28 mouse cellular contexts compared by ENCODE assay signal in the genomic region with DNA sequence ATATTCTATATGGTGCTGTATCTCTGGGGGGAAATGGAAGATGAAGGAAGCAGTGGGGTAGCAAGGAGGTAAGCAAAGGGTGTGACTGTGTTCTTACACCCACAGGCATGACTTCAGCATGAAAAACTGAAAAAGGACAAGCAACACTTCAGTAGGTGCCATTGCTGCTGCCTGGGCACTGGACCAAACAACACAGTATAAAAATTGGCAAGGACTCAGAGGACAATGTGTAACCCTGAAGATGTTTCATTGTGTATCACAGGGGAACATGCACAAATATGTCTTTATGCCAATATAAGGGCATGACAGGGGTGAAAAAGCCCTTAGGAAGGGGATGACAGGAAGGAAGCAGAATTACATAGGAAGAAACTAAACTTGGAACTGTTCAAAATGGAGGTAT.
DNase-seq lines count a peak whose midpoint lies in the region; ATAC-seq and TF ChIP-seq lines count a peak whose summit lies in the region.
"Had no signal": no experiment of that assay in that cellular context is flagged by ENCODE, and none has a peak within 500 bp of the region (broad histone marks: within the 10 kb centered on the region; RNA-seq: fewer than 3 reads in every experiment).

No protein-coding gene starts in this region.

- DNase-seq in heart, postnatal 0 days (ENCODE audit: low spot score): peak; percentile 23
- DNase-seq in heart, adult 9 months (ENCODE audit: low spot score in 2 of 2): no peak
- peak; percentile 59 for DNase-seq in liver, adult 2 months (ENCODE audit: extremely low read depth, low read depth, low spot score)
- DNase-seq in adipocyte (ENCODE audit: low spot score): peak; percentile 23
- DNase-seq: adrenal gland, adult 2 months; adrenal gland, postnatal 10 days; adrenal gland, postnatal 25 days; B cell, adult 2 months; cerebellum, adult 11 months; cerebellum, adult 18-20 months; cerebellum, adult 8-10 months; cerebellum, adult 9-11 months; cerebellum, postnatal 14 days; cerebellum, postnatal 36 days; embryo, embryonic 11 days had no signal

- H3K9me3 ChIP-seq in heart, postnatal 0 days (replicated peaks; ENCODE audit: control insufficient read depth, low read length): no peaks in the 10 kb centered on the region
- H3K9me3 ChIP-seq in liver, embryonic 12.5 days (replicated peaks): no peaks in the 10 kb centered on the region
- H3K9me3 ChIP-seq: embryonic facial prominence, embryonic 13.5 days; embryonic facial prominence, embryonic 15.5 days; forebrain, embryonic 10.5 days; forebrain, embryonic 12.5 days had no signal

- no peak for TF ChIP-seq EP300 in heart, postnatal 0 days (IDR thresholded peaks at IDR 0.05; ENCODE audit: low read depth)

- ATAC-seq in heart, postnatal 0 days (ENCODE audit: insufficient read depth, low read depth): no peak
- no peak for ATAC-seq in liver, embryonic 12.5 days
- ATAC-seq: activated CD4-positive, CD25-positive, alpha-beta regulatory T cell, adult 4 months; CD4-positive, CD25-positive, alpha-beta regulatory T cell, adult 4 months; forebrain, embryonic 14.5 days; forebrain, embryonic 16.5 days; Patski had no signal

- no peak overlapping the region for H3K9ac ChIP-seq in heart, postnatal 0 days (replicated peaks; ENCODE audit: low read depth, low read length)
- H3K9ac ChIP-seq in liver, adult 2 months (ENCODE audit: low read depth, low read length): no peak overlapping the region
- no peak overlapping the region for H3K9ac ChIP-seq in liver, embryonic 12.5 days
- H3K9ac ChIP-seq: embryonic facial prominence, embryonic 13.5 days; embryonic facial prominence, embryonic 15.5 days; forebrain, embryonic 12.5 days had no signal

- H3K27ac ChIP-seq in heart, postnatal 0 days (ENCODE audit: low read depth): no peak overlapping the region
- H3K27ac ChIP-seq in liver, adult 2 months (replicated peaks; ENCODE audit: insufficient read depth, low read depth, low read length): no peak overlapping the region
- no peak overlapping the region for H3K27ac ChIP-seq in liver, embryonic 12.5 days
- H3K27ac ChIP-seq: embryonic facial prominence, embryonic 13.5 days; embryonic facial prominence, embryonic 15.5 days; forebrain, embryonic 10.5 days; forebrain, embryonic 12.5 days had no signal

- no peaks in the 10 kb centered on the region for H3K36me3 ChIP-seq in heart, postnatal 0 days (replicated peaks; ENCODE audit: control insufficient read depth, insufficient read depth, low read length)
- no peaks in the 10 kb centered on the region for H3K36me3 ChIP-seq in liver, adult 2 months (ENCODE audit: control insufficient read depth, insufficient read depth, low read length)
- no peaks in the 10 kb centered on the region for H3K36me3 ChIP-seq in liver, embryonic 12.5 days
- H3K36me3 ChIP-seq: embryonic facial prominence, embryonic 13.5 days; embryonic facial prominence, embryonic 15.5 days; forebrain, embryonic 10.5 days; forebrain, embryonic 12.5 days; G1E had no signal

- no peaks in the 10 kb centered on the region for H3K4me1 ChIP-seq in heart, postnatal 0 days (ENCODE audit: control insufficient read depth, insufficient read depth)
- peaks cover 2% of the 10 kb centered on the region for H3K4me1 ChIP-seq in liver, adult 2 months (ENCODE audit: control insufficient read depth, insufficient read depth, low read length)
- no peaks in the 10 kb centered on the region for H3K4me1 ChIP-seq in liver, embryonic 12.5 days
- H3K4me1 ChIP-seq: embryonic facial prominence, embryonic 13.5 days; embryonic facial prominence, embryonic 15.5 days had no signal

- no peak for TF ChIP-seq CTCF in heart, postnatal 0 days (IDR thresholded peaks at IDR 0.05; ENCODE audit: low read depth)
- TF ChIP-seq CTCF in liver, adult 2 months (IDR thresholded peaks at IDR 0.05; ENCODE audit: low read depth, low read length): no peak

- H3K79me2 ChIP-seq in liver, adult 2 months (ENCODE audit: control insufficient read depth, insufficient read depth, low read length): no peaks in the 10 kb centered on the region; the same call in 1 of the 2 replicates

- TF ChIP-seq POLR2A in liver, adult 2 months (IDR thresholded peaks at IDR 0.05; ENCODE audit: extremely low read depth, insufficient read depth, low read length): no peak

- H3K4me2 ChIP-seq in heart, postnatal 0 days (ENCODE audit: low read depth, low read length): no peak overlapping the region
- no peak overlapping the region for H3K4me2 ChIP-seq in liver, embryonic 12.5 days
- H3K4me2 ChIP-seq: embryonic facial prominence, embryonic 13.5 days; embryonic facial prominence, embryonic 15.5 days; forebrain, embryonic 12.5 days had no signal

- no peaks in the 10 kb centered on the region for H3K27me3 ChIP-seq in heart, postnatal 0 days (ENCODE audit: control insufficient read depth, insufficient read depth, low read length)
- H3K27me3 ChIP-seq in liver, adult 2 months (ENCODE audit: control insufficient read depth, insufficient read depth, low read length): no peaks in the 10 kb centered on the region
- no peaks in the 10 kb centered on the region for H3K27me3 ChIP-seq in liver, embryonic 12.5 days (replicated peaks)
- H3K27me3 ChIP-seq: CH12.LX; embryonic facial prominence, embryonic 13.5 days; embryonic facial prominence, embryonic 15.5 days; forebrain, embryonic 12.5 days had no signal

- no peak overlapping the region for H3K4me3 ChIP-seq in heart, postnatal 0 days (ENCODE audit: low read depth, low read length)
- no peak overlapping the region for H3K4me3 ChIP-seq in liver, adult 2 months (ENCODE audit: insufficient read depth, low read depth, low read length)
- no peak overlapping the region for H3K4me3 ChIP-seq in liver, embryonic 12.5 days
- H3K4me3 ChIP-seq: embryonic facial prominence, embryonic 13.5 days; embryonic facial prominence, embryonic 15.5 days; erythroblast, embryonic 14.5 days; forebrain, embryonic 10.5 days; forebrain, embryonic 12.5 days had no signal

Comparison
In these comparisons a context has a peak if more than half of its experiments do, and no peak if none do; other contexts are left out.
1. DNase-seq: peak in heart, postnatal 0 days (single experiment), liver, adult 2 months (single experiment) and adipocyte (single experiment); none in heart, adult 9 months (0 of 2).